Mouse (Mus musculus): Measurements from ENCODE around the gene Mrps15. TPM values are rescaled to one million over a fixed set of nuclear protein-coding genes. Genes with fewer than 3 reads are reported as not detected.
A peak's percentile ranks its signal among the peaks of the same experiment; 100 is the strongest.

The Mrps15 gene
- polyA plus RNA-seq, 1 experiment from 2014 or later, result 137 TPM

- Histone ChIP-seq H3K9ac (replicated peaks; ENCODE audit: low read depth, low read length) (no peak overlapping the region), H3K4me3 (ENCODE audit: low read depth, low read length) (no peak overlapping the region), H3K4me1 (ENCODE audit: control insufficient read depth, insufficient read depth, low read length) (peaks cover 21% of the 10 kb centered on the region), H3K36me3 (ENCODE audit: control insufficient read depth, insufficient read depth, low read length) (no peaks in the 10 kb centered on the region), H3K4me2 (replicated peaks; ENCODE audit: low read depth, low read length) (no peak overlapping the region), H3K27ac (ENCODE audit: low read length) (no peak overlapping the region), H3K27me3 (ENCODE audit: control insufficient read depth, insufficient read depth, low read length) (no peaks in the 10 kb centered on the region), H3K9me3 (ENCODE audit: control insufficient read depth, low read depth, low read length) (no peaks in the 10 kb centered on the region)
- WGBS, result 92% methylated on average over 3 of the region's 3 CpGs
- ATAC-seq (ENCODE audit: insufficient number of reproducible peaks, insufficient read depth, low FRiP score, low read depth), result no peak
These were observed 54.0 kb downstream of the Mrps15 start for GRCm38 (mm10) chr4:126100764-126101163.

GRCm38 (mm10) chr4:126102061-126102841 lies 55.5 kb downstream of the Mrps15 start:
- Histone ChIP-seq H3K9ac (replicated peaks; ENCODE audit: low read depth, low read length) (0 out of 2 replicates have a peak overlapping the region, but pooled peaks have one; percentile 84), H3K27ac (ENCODE audit: low read length) (peak overlapping the region; percentile 87), H3K4me2 (replicated peaks; ENCODE audit: low read depth, low read length) (peak overlapping the region; percentile 81), H3K4me1 (ENCODE audit: control insufficient read depth, insufficient read depth, low read length) (peaks cover 19% of the 10 kb centered on the region), H3K36me3 (ENCODE audit: control insufficient read depth, insufficient read depth, low read length) (no peaks in the 10 kb centered on the region), H3K27me3 (ENCODE audit: control insufficient read depth, insufficient read depth, low read length) (no peaks in the 10 kb centered on the region), H3K4me3 (ENCODE audit: low read depth, low read length) (0 out of 2 replicates have a peak overlapping the region, but pooled peaks have one; percentile 94), H3K9me3 (ENCODE audit: control insufficient read depth, low read depth, low read length) (no peaks in the 10 kb centered on the region)
- WGBS, result 42% methylated on average over 7 of the region's 7 CpGs
- ATAC-seq (ENCODE audit: insufficient number of reproducible peaks, insufficient read depth, low FRiP score, low read depth), result no peak

GRCm38 (mm10) chr4:126103057-126103581 lies 56.4 kb downstream of the Mrps15 start:
- under 1% methylated on average over 15 of the region's 15 CpGs for WGBS
- H3K4me2 ChIP-seq (replicated peaks; ENCODE audit: low read depth, low read length), result peak overlapping the region; percentile 81
- peak overlapping the region; percentile 94 for H3K4me3 ChIP-seq (ENCODE audit: low read depth, low read length)
- H3K27me3 ChIP-seq (ENCODE audit: control insufficient read depth, insufficient read depth, low read length), result no peaks in the 10 kb centered on the region
- no peaks in the 10 kb centered on the region for H3K9me3 ChIP-seq (ENCODE audit: control insufficient read depth, low read depth, low read length)
- H3K36me3 ChIP-seq (ENCODE audit: control insufficient read depth, insufficient read depth, low read length), result no peaks in the 10 kb centered on the region
- peak; percentile 79 for ATAC-seq (ENCODE audit: insufficient number of reproducible peaks, insufficient read depth, low FRiP score, low read depth)
- peak overlapping the region; percentile 87 for H3K27ac ChIP-seq (ENCODE audit: low read length)
- H3K4me1 ChIP-seq (ENCODE audit: control insufficient read depth, insufficient read depth, low read length), result peaks cover 16% of the 10 kb centered on the region
- peak overlapping the region; percentile 84 for H3K9ac ChIP-seq (replicated peaks; ENCODE audit: low read depth, low read length)

- Histone ChIP-seq H3K4me1 (ENCODE audit: control insufficient read depth, insufficient read depth, low read length) (peaks cover 19% of the 10 kb centered on the region), H3K9me3 (ENCODE audit: control insufficient read depth, low read depth, low read length) (no peaks in the 10 kb centered on the region), H3K27ac (ENCODE audit: low read length) (peak within 1 kb of the TSS; percentile 87), H3K4me3 (ENCODE audit: low read depth, low read length) (peak within 1 kb of the TSS; percentile 94), H3K4me2 (replicated peaks; ENCODE audit: low read depth, low read length) (peak within 1 kb of the TSS; percentile 81), H3K27me3 (ENCODE audit: control insufficient read depth, insufficient read depth, low read length) (no peaks in the 10 kb centered on the region), H3K9ac (replicated peaks; ENCODE audit: low read depth, low read length) (peak within 1 kb of the TSS; percentile 84), H3K36me3 (ENCODE audit: control insufficient read depth, insufficient read depth, low read length) (no peaks in the 10 kb centered on the region)
- under 1% methylated on average over 34 of the region's 34 CpGs for WGBS
- ATAC-seq (ENCODE audit: insufficient number of reproducible peaks, insufficient read depth, low FRiP score, low read depth), result peak; percentile 94
These were observed 56.9 kb downstream of the Mrps15 start, which contains the start of gene Stk40 for GRCm38 (mm10) chr4:126103590-126104068. Stk40 (plus strand) TSS chr4:126103957.

GRCm38 (mm10) chr4:126104261-126105075 lies 57.7 kb downstream of the Mrps15 start:
- 2% methylated on average over 34 of the region's 34 CpGs for WGBS
- Histone ChIP-seq H3K4me2 (replicated peaks; ENCODE audit: low read depth, low read length) (peak overlapping the region; percentile 81), H3K27ac (ENCODE audit: low read length) (peak overlapping the region; percentile 74), H3K9ac (replicated peaks; ENCODE audit: low read depth, low read length) (peak overlapping the region; percentile 84), H3K36me3 (ENCODE audit: control insufficient read depth, insufficient read depth, low read length) (no peaks in the 10 kb centered on the region), H3K4me1 (ENCODE audit: control insufficient read depth, insufficient read depth, low read length) (peaks cover 24% of the 10 kb centered on the region), H3K9me3 (ENCODE audit: control insufficient read depth, low read depth, low read length) (no peaks in the 10 kb centered on the region), H3K27me3 (ENCODE audit: control insufficient read depth, insufficient read depth, low read length) (no peaks in the 10 kb centered on the region), H3K4me3 (ENCODE audit: low read depth, low read length) (peak overlapping the region; percentile 94)
- ATAC-seq (ENCODE audit: insufficient number of reproducible peaks, insufficient read depth, low FRiP score, low read depth), result peak; percentile 11; the same call in 1 of the 2 replicates

Other genes starting within 250 kb of the Mrps15 start
- gene Csf3r, start 22.4 kb upstream of the Mrps15 start, polyA plus RNA-seq (2014; fragmentation: Nextera tagmentation; extraction: Ambion mirVana), result 0.45 and 1.1 TPM in 2 replicates
- 13.3 and 16.0 TPM in 2 replicates for gene Oscp1, start 11.6 kb downstream of the Mrps15 start, polyA plus RNA-seq (2014; fragmentation: Nextera tagmentation; extraction: Ambion mirVana)
- 57.5 and 58.4 TPM in 2 replicates for gene Lsm10, start 49.7 kb downstream of the Mrps15 start, polyA plus RNA-seq (2014; fragmentation: Nextera tagmentation; extraction: Ambion mirVana)
- 20.0 and 23.6 TPM in 2 replicates for gene Stk40, start 57.0 kb downstream of the Mrps15 start, polyA plus RNA-seq (2014; fragmentation: Nextera tagmentation; extraction: Ambion mirVana)
- 70.2 and 76.5 TPM in 2 replicates for gene Eva1b, start 100.8 kb downstream of the Mrps15 start, polyA plus RNA-seq (2014; fragmentation: Nextera tagmentation; extraction: Ambion mirVana)
- 7.4 and 8.7 TPM in 2 replicates for gene Sh3d21, start 116.6 kb downstream of the Mrps15 start, polyA plus RNA-seq (2014; fragmentation: Nextera tagmentation; extraction: Ambion mirVana)
- 258 and 268 TPM in 2 replicates for gene Thrap3, start 155.8 kb downstream of the Mrps15 start, polyA plus RNA-seq (2014; fragmentation: Nextera tagmentation; extraction: Ambion mirVana)
- 37.2 and 38.7 TPM in 2 replicates for gene Map7d1, start 209.4 kb downstream of the Mrps15 start, polyA plus RNA-seq (2014; fragmentation: Nextera tagmentation; extraction: Ambion mirVana)
- gene Trappc3, start 215.4 kb downstream of the Mrps15 start, polyA plus RNA-seq (2014; fragmentation: Nextera tagmentation; extraction: Ambion mirVana), result 14.7 and 17.1 TPM in 2 replicates
- gene Col8a2, start 239.9 kb downstream of the Mrps15 start, polyA plus RNA-seq (2014; fragmentation: Nextera tagmentation; extraction: Ambion mirVana), result 10.2 and 10.8 TPM in 2 replicates

Data from stomach, embryonic 14.5 days (tissue).